Mouse (Mus musculus) heart, embryonic 11.5 days (tissue): ENCODE measurements at regions not wholly inside any gene's neighbourhood (a gene's known extent, or its start where the extent isn't known, plus 50 kb on each side); places are given as distances from the start of the nearest gene placed in this dataset.

Experiments used
- ATAC-seq: fragments of 200-750 bp; cut with Nextera tagmentation; replicated peaks from 2 replicates; pipeline ENCODE4 v1.8.0; 2017; ENCODE audit warnings: moderate library complexity; ENCODE audit not compliant: insufficient number of reproducible peaks, low FRiP score, low TSS enrichment
- H3K27ac ChIP-seq: fragments of 300-500 bp; sonication (generic); 2 replicates; pipeline ENCODE4 v1.5.1; 2014; ENCODE audit warnings: mild to moderate bottlenecking, low read depth, low read length
- H3K27me3 ChIP-seq: fragments of 300-500 bp; sonication (generic); 2 replicates; pipeline ENCODE4 v1.6.1; 2014; ENCODE audit warnings: mild to moderate bottlenecking, low read length, mixed read lengths; ENCODE audit not compliant: control insufficient read depth, insufficient read depth
- H3K36me3 ChIP-seq: fragments of 300-500 bp; sonication (generic); 2 replicates; pipeline ENCODE4 v1.6.1; 2014; ENCODE audit warnings: mild to moderate bottlenecking, low read length, moderate library complexity, mixed read lengths; ENCODE audit not compliant: control insufficient read depth, insufficient read depth
- H3K4me1 ChIP-seq: fragments of 300-500 bp; sonication (generic); 2 replicates; pipeline ENCODE4 v1.6.1; 2014; ENCODE audit warnings: low read length; ENCODE audit not compliant: control insufficient read depth, insufficient read depth
- H3K4me2 ChIP-seq: fragments of 300-500 bp; sonication (generic); 2 replicates; pipeline ENCODE4 v1.6.1; 2014; ENCODE audit warnings: mild to moderate bottlenecking, moderate library complexity
- H3K4me3 ChIP-seq: fragments of 300-500 bp; sonication (generic); 2 replicates; pipeline ENCODE4 v1.5.1; 2014; ENCODE audit warnings: low read depth, low read length
- H3K9ac ChIP-seq: fragments of 300-500 bp; sonication (generic); 2 replicates; pipeline ENCODE4 v1.6.1; 2014; ENCODE audit warnings: mild to moderate bottlenecking, low read depth, low read length, moderate library complexity
- H3K9me3 ChIP-seq: fragments of 300-500 bp; sonication (generic); replicated peaks from 2 replicates; pipeline ENCODE4 v1.6.1; 2016; ENCODE audit warnings: low read length; ENCODE audit not compliant: control insufficient read depth
- WGBS: fragments of 180-500 bp; shearing (Covaris S2); extraction: QIAGEN DNeasy Blood & Tissue Kit; methylation state at CpG from one replicate; pipeline ENCODE4 v1.1.7; 2014; ENCODE audit not compliant: insufficient replicate concordance; 5-methylcytosine and 5-hydroxymethylcytosine counted together

GRCm38 (mm10) chr5:75767213-75767612 is 192.5 kb downstream of the Kit start:
- no peak for ATAC-seq
- H3K4me3 ChIP-seq, result no peak overlapping the region
- H3K4me1 ChIP-seq, result peaks cover 13% of the 10 kb centered on the region
- H3K27ac ChIP-seq, result no peak overlapping the region
- no peak overlapping the region for H3K4me2 ChIP-seq
- H3K9ac ChIP-seq, result no peak overlapping the region
- H3K27me3 ChIP-seq, result no peaks in the 10 kb centered on the region; the same call in 1 of the 2 replicates
- H3K36me3 ChIP-seq, result no peaks in the 10 kb centered on the region
- no peaks in the 10 kb centered on the region for H3K9me3 ChIP-seq
- 26% methylated on average over 1 of the region's 1 CpGs for WGBS

- peak; percentile 73 for ATAC-seq
- Histone ChIP-seq H3K36me3 (no peaks in the 10 kb centered on the region), H3K4me3 (no peak overlapping the region), H3K4me1 (peaks cover 19% of the 10 kb centered on the region), H3K9ac (no peak overlapping the region), H3K27me3 (no peaks in the 10 kb centered on the region; the same call in 1 of the 2 replicates), H3K4me2 (peak overlapping the region; percentile 30), H3K9me3 (no peaks in the 10 kb centered on the region), H3K27ac (peak overlapping the region; percentile 0; the same call in 1 of the 2 replicates)
- WGBS, result 21% methylated on average over 6 of the region's 6 CpGs
Measured at GRCm38 (mm10) chr5:75762374-75762773, 187.7 kb downstream of the Kit start.

- no peak overlapping the region for H3K9ac ChIP-seq
- H3K9me3 ChIP-seq, result no peaks in the 10 kb centered on the region
- peak overlapping the region; percentile 30 for H3K4me2 ChIP-seq
- H3K27me3 ChIP-seq, result no peaks in the 10 kb centered on the region; the same call in 1 of the 2 replicates
- H3K27ac ChIP-seq, result peak overlapping the region; percentile 31; the same call in 1 of the 2 replicates
- peaks cover 19% of the 10 kb centered on the region for H3K4me1 ChIP-seq
- peak; percentile 90 for ATAC-seq
- H3K4me3 ChIP-seq, result no peak overlapping the region
- H3K36me3 ChIP-seq, result no peaks in the 10 kb centered on the region
- 39% methylated on average over 11 of the region's 11 CpGs for WGBS
Measured at GRCm38 (mm10) chr5:75761459-75762310, 187.0 kb downstream of the Kit start.

GRCm38 (mm10) chr5:75756168-75756567 is 181.5 kb downstream of the Kit start:
- H3K27ac ChIP-seq, result no peak overlapping the region
- H3K4me2 ChIP-seq, result no peak overlapping the region
- H3K27me3 ChIP-seq, result no peaks in the 10 kb centered on the region
- no peaks in the 10 kb centered on the region for H3K36me3 ChIP-seq
- H3K4me1 ChIP-seq, result no peaks in the 10 kb centered on the region
- H3K9me3 ChIP-seq, result no peaks in the 10 kb centered on the region
- no peak overlapping the region for H3K9ac ChIP-seq
- no peak overlapping the region for H3K4me3 ChIP-seq
- ATAC-seq, result no peak
- WGBS, result 66% methylated on average over 7 of the region's 7 CpGs

- no peak overlapping the region for H3K27ac ChIP-seq
- ATAC-seq, result no peak
- no peaks in the 10 kb centered on the region for H3K36me3 ChIP-seq
- no peak overlapping the region for H3K4me2 ChIP-seq
- H3K27me3 ChIP-seq, result no peaks in the 10 kb centered on the region
- H3K4me3 ChIP-seq, result no peak overlapping the region
- no peak overlapping the region for H3K9ac ChIP-seq
- H3K9me3 ChIP-seq, result no peaks in the 10 kb centered on the region
- WGBS, result 68% methylated on average over 7 of the region's 7 CpGs
- H3K4me1 ChIP-seq, result no peaks in the 10 kb centered on the region
Measured at GRCm38 (mm10) chr5:75754356-75754755, 179.6 kb downstream of the Kit start.

- Histone ChIP-seq H3K27ac (no peak overlapping the region), H3K9me3 (no peaks in the 10 kb centered on the region), H3K27me3 (no peaks in the 10 kb centered on the region), H3K36me3 (no peaks in the 10 kb centered on the region), H3K9ac (no peak overlapping the region), H3K4me1 (0 out of 2 replicates have a peak, but pooled peaks cover 3% of the 10 kb centered on the region), H3K4me2 (no peak overlapping the region), H3K4me3 (no peak overlapping the region)
- WGBS, result 62% methylated on average over 9 of the region's 9 CpGs
- ATAC-seq, result no peak
Measured at GRCm38 (mm10) chr5:75745311-75745710, 170.6 kb downstream of the Kit start.

- Histone ChIP-seq H3K4me2 (no peak overlapping the region), H3K9ac (no peak overlapping the region), H3K36me3 (no peaks in the 10 kb centered on the region), H3K27ac (no peak overlapping the region), H3K4me1 (0 out of 2 replicates have a peak, but pooled peaks cover 3% of the 10 kb centered on the region), H3K4me3 (no peak overlapping the region), H3K9me3 (no peaks in the 10 kb centered on the region), H3K27me3 (no peaks in the 10 kb centered on the region)
- WGBS, result 35% methylated on average over 6 of the region's 6 CpGs
- ATAC-seq, result no peak
Measured at GRCm38 (mm10) chr5:75744475-75745045, 169.8 kb downstream of the Kit start.

- no peak overlapping the region for H3K4me3 ChIP-seq
- H3K27ac ChIP-seq, result no peak overlapping the region
- no peak for ATAC-seq
- H3K27me3 ChIP-seq, result no peaks in the 10 kb centered on the region
- no peak overlapping the region for H3K9ac ChIP-seq
- no peaks in the 10 kb centered on the region for H3K36me3 ChIP-seq
- H3K4me2 ChIP-seq, result no peak overlapping the region
- H3K9me3 ChIP-seq, result no peaks in the 10 kb centered on the region
- 83% methylated on average over 8 of the region's 8 CpGs for WGBS
- no peaks in the 10 kb centered on the region for H3K4me1 ChIP-seq
Measured at GRCm38 (mm10) chr5:75739336-75739735, 164.6 kb downstream of the Kit start.
